Mouse (Mus musculus) kidney, adult 11 months (tissue): ENCODE data around the gene Snx30.
"Not testable (repeated sequence)": the region's sequence is repeated elsewhere in the genome, so short reads cannot be mapped to it uniquely, and the experiment has no call there.

Experiments used
- DNase-seq: peaks from one replicate; pipeline ENCODE4 v3.0.0; 2022

Snx30 gene

GRCm38 (mm10) chr4:59805181-59805967, at the start of gene Snx30:
Gene Snx30 (plus strand): TSS chr4:59805840.
- DNase-seq, result peak; percentile 85

- peak; percentile 53 for DNase-seq
These were observed 49.1 kb upstream of the Snx30 start for GRCm38 (mm10) chr4:59756332-59757082.

- DNase-seq, result peak; percentile 31
These were observed 47.9 kb upstream of the Snx30 start for GRCm38 (mm10) chr4:59757452-59758435.

GRCm38 (mm10) chr4:59760016-59760415, 45.6 kb upstream of the Snx30 start:
- DNase-seq, result no peak

- DNase-seq, result no peak
These were observed 44.8 kb upstream of the Snx30 start for GRCm38 (mm10) chr4:59760636-59761364.

- no peak for DNase-seq
These were observed 44.3 kb upstream of the Snx30 start for GRCm38 (mm10) chr4:59761365-59761729.

GRCm38 (mm10) chr4:59764950-59765349, 40.7 kb upstream of the Snx30 start:
- no peak for DNase-seq

GRCm38 (mm10) chr4:59765385-59766005, 40.1 kb upstream of the Snx30 start:
- DNase-seq, result no peak

GRCm38 (mm10) chr4:59767717-59768116, 37.9 kb upstream of the Snx30 start:
- no peak for DNase-seq

- no peak for DNase-seq
These were observed 33.3 kb upstream of the Snx30 start for GRCm38 (mm10) chr4:59772171-59772879.

- DNase-seq, result no peak
These were observed 27.8 kb upstream of the Snx30 start for GRCm38 (mm10) chr4:59777828-59778227.

GRCm38 (mm10) chr4:59780568-59780967, 25.1 kb upstream of the Snx30 start:
- no peak for DNase-seq

GRCm38 (mm10) chr4:59782853-59783684, 22.6 kb upstream of the Snx30 start:
- no peak for DNase-seq

- peak; percentile 96 for DNase-seq
These were observed 21.9 kb upstream of the Snx30 start for GRCm38 (mm10) chr4:59783685-59784279.

- no peak for DNase-seq
These were observed 20.2 kb upstream of the Snx30 start for GRCm38 (mm10) chr4:59785412-59785811.

- peak; percentile 30 for DNase-seq
These were observed 19.0 kb upstream of the Snx30 start for GRCm38 (mm10) chr4:59786661-59787060.

- DNase-seq, result peak; percentile 31
These were observed 18.5 kb upstream of the Snx30 start for GRCm38 (mm10) chr4:59787126-59787525.

GRCm38 (mm10) chr4:59789015-59789414, 16.6 kb upstream of the Snx30 start:
- no peak for DNase-seq

GRCm38 (mm10) chr4:59793626-59794025, 12.0 kb upstream of the Snx30 start:
- DNase-seq, result not testable (repeated sequence)

GRCm38 (mm10) chr4:59794116-59794515, 11.5 kb upstream of the Snx30 start:
- no peak for DNase-seq
